Mouse (Mus musculus) embryonic facial prominence, embryonic 15.5 days (tissue): ENCODE measurements around the gene Gm20388. TPM values are rescaled to one million over a fixed set of nuclear protein-coding genes. Genes with fewer than 3 reads are reported as not detected.
A peak's percentile ranks its signal among the peaks of the same experiment; 100 is the strongest.

Experiments
- ATAC-seq: fragments of 200-750 bp; cut with Nextera tagmentation; 2 replicates; pipeline ENCODE4 v1.8.0; 2017; ENCODE audit warnings: low read depth, moderate TSS enrichment; ENCODE audit not compliant: insufficient number of reproducible peaks, low FRiP score, low TSS enrichment
- H3K27ac ChIP-seq: fragments of 300-500 bp; sonication (generic); replicated peaks from 2 replicates; pipeline ENCODE4 v1.5.1; 2015; ENCODE audit warnings: mild to moderate bottlenecking, inconsistent platforms
- H3K27me3 ChIP-seq: fragments of 300-500 bp; sonication (generic); 2 replicates; pipeline ENCODE4 v1.6.1; 2015; ENCODE audit warnings: inconsistent platforms
- H3K36me3 ChIP-seq: fragments of 300-500 bp; sonication (generic); 2 replicates; pipeline ENCODE4 v1.6.1; 2015; ENCODE audit warnings: mild to moderate bottlenecking, inconsistent platforms
- H3K4me1 ChIP-seq: fragments of 300-500 bp; sonication (generic); 2 replicates; pipeline ENCODE4 v1.6.1; 2015; ENCODE audit warnings: inconsistent platforms
- H3K4me2 ChIP-seq: fragments of 300-500 bp; sonication (generic); replicated peaks from 2 replicates; pipeline ENCODE4 v1.6.1; 2015; ENCODE audit warnings: mild to moderate bottlenecking, inconsistent platforms
- H3K4me3 ChIP-seq: fragments of 300-500 bp; sonication (generic); replicated peaks from 2 replicates; pipeline ENCODE4 v1.5.1; 2015; ENCODE audit warnings: mild to moderate bottlenecking, inconsistent platforms
- H3K9ac ChIP-seq: fragments of 300-500 bp; sonication (generic); 2 replicates; pipeline ENCODE4 v1.6.1; 2015; ENCODE audit warnings: inconsistent platforms
- H3K9me3 ChIP-seq: fragments of 300-500 bp; sonication (generic); replicated peaks from 2 replicates; pipeline ENCODE4 v1.6.1; 2016; ENCODE audit warnings: inconsistent platforms
- WGBS: fragments of 180-500 bp; shearing (Covaris S2); methylation state at CpG from one replicate; pipeline ENCODE4 v1.1.7; 2015; 5-methylcytosine and 5-hydroxymethylcytosine counted together
- polyA plus RNA-seq: library from polyadenylated mRNA; unstranded; fragments of >200 nt; fragmentation: Nextera tagmentation; extraction: Ambion mirVana; gene quantifications from 2 replicates; pipeline ENCODE4 v1.2.1, GENCODE M21; 2015

The Gm20388 gene
- polyA plus RNA-seq, 1 experiment from 2014 or later = 8.0 TPM

GRCm38 (mm10) chr8:120631441-120632375 lies 721.1 kb downstream of the Gm20388 start:
- Histone ChIP-seq H3K4me1 (peaks cover 36% of the 10 kb centered on the region), H3K27ac (peak overlapping the region; percentile 51; the same call in 1 of the 2 replicates), H3K36me3 (no peaks in the 10 kb centered on the region), H3K9me3 (no peaks in the 10 kb centered on the region), H3K9ac (no peak overlapping the region), H3K4me3 (no peak overlapping the region), H3K27me3 (no peaks in the 10 kb centered on the region), H3K4me2 (no peak overlapping the region)
- WGBS = 62% methylated on average over 21 of the region's 21 CpGs
- 0 out of 2 replicates have a peak, but pooled peaks have one; percentile 21 for ATAC-seq

DNA sequence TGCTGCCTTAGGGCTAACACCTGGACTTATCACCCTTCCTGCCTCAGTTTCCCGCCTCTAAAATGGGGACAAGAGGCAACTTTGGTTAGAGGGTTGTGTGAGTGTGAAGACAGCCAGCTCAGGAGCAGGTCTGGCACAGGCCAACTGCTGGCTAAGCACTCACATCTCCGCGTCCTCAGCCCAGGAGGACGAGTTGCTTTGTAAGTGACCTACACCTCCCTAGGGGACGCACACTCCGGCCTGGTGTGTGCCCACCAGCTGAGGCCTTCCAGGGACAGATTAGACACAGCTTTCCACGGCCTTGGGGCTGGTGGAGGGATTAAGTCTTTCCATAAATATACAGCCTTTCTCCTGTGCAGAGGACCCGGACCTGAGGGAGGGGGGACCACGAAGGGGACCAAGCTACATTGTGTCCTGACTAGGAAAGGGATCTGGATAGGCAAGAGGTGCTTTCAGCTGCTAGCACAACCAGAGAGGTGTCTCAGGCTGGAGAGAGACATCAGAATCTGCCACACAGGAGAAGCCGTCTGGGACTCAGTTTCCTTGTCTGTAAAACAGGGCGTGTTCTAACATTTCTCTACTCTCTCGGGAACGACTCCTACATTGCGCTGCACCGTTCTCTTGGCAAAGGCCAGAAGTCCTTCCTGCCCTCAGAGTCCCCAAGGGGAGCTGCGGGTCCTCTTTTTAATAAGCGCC lies 722.5 kb downstream of the Gm20388 start:
- 28% methylated on average over 17 of the region's 17 CpGs for WGBS

DNA sequence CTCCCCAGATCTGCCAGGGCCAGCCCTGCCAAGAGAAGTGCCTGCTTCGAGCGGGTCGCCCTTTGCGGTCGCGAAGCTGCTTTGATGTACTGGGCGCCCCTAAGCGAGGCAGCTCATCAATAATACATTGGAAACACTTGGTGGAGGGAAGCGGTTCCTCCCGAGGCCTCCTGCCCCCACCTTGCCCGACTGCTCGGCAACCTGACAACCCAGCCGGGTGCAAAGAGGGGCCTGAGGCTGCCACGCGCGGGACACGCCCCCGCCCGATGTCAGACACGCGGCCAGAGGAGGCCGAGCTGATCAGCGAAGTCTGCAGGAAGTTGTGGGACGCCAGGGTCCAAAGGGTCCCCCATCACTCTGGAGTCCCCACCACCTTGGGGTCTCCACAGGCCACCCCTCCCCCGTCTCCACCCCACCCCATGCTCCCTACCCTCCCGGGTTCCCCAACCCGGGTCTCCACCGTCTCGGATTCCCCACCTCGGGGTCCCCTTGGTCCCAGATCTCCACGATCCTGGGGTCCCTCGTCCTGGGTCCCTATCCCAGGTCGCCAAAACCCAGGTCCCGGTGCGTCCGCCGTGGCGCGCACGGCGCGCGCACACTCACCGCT lies 723.1 kb downstream of the Gm20388 start:
- 1% methylated on average over 44 of the region's 44 CpGs for WGBS
- Histone ChIP-seq H3K9me3 (no peaks in the 10 kb centered on the region), H3K36me3 (no peaks in the 10 kb centered on the region), H3K27me3 (no peaks in the 10 kb centered on the region), H3K4me1 (peaks cover 36% of the 10 kb centered on the region), H3K4me2 (peak overlapping the region; percentile 99), H3K4me3 (peak overlapping the region; percentile 66), H3K27ac (no peak overlapping the region), H3K9ac (peak overlapping the region; percentile 24)
- ATAC-seq = peak; percentile 20; the same call in 1 of the 2 replicates

More for the DNA sequence above, 722.5 kb downstream of the Gm20388 start:
- Histone ChIP-seq H3K4me2 (peak overlapping the region; percentile 99), H3K36me3 (no peaks in the 10 kb centered on the region), H3K9ac (0 out of 2 replicates have a peak overlapping the region, but pooled peaks have one; percentile 24), H3K4me3 (peak overlapping the region; percentile 66), H3K27me3 (no peaks in the 10 kb centered on the region), H3K27ac (no peak overlapping the region), H3K4me1 (peaks cover 36% of the 10 kb centered on the region), H3K9me3 (no peaks in the 10 kb centered on the region)
- no peak for ATAC-seq

DNA sequence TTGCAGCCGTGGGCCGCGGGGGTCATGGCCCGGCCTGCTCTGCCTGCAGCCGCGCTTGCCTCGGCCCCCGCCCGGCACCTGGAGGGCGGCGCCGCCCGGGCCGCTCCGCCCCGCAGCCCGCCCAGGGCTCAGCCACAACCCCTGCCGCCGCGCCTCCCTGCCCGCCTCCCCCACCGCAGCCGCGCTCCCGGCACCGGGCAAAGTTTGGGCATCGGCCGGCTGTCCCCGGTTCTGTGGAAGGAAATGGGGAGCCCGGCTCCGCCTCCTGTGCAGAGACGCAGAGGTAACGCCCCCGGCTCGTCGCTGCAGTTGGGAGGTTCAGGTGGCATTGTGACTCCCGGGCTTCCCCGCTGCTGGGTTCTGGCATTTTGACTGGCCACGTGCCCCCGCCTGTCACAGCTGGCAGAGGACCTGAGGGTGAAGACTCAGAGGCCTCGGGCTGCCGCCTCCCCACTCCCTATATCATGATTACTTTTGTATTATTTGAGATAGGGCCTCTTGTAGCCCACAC lies 723.7 kb downstream of the Gm20388 start:
- Histone ChIP-seq H3K9me3 (no peaks in the 10 kb centered on the region), H3K4me3 (peak overlapping the region; percentile 66), H3K27me3 (no peaks in the 10 kb centered on the region), H3K9ac (peak overlapping the region; percentile 24), H3K4me2 (peak overlapping the region; percentile 99), H3K27ac (no peak overlapping the region), H3K4me1 (peaks cover 36% of the 10 kb centered on the region), H3K36me3 (no peaks in the 10 kb centered on the region)
- peak; percentile 63 for ATAC-seq
- WGBS = under 1% methylated on average over 40 of the region's 42 CpGs

DNA sequence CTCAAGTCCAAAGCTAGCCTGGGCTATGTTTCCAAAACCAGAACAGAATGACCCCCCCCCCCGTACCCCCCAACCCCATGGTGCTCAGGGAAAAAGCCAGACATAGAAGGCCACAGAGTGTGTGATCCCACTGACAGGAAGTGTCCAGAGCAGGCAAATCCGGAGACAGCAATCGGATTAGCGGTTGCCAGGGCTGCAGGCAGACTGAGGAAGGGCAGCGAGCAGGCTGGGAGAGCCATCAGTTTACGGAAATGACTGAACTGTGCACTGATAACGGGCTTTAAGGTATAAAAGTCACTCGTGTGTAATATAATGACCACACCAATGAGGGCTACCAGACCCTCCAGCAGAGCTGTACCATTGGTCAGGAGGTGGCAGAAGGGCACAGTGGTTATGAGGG lies 730.6 kb downstream of the Gm20388 start:
- no peak overlapping the region for H3K27ac ChIP-seq
- H3K4me3 ChIP-seq = no peak overlapping the region
- 35% methylated on average over 8 of the region's 8 CpGs for WGBS
- H3K27me3 ChIP-seq = no peaks in the 10 kb centered on the region
- no peak overlapping the region for H3K4me2 ChIP-seq
- no peaks in the 10 kb centered on the region for H3K9me3 ChIP-seq
- H3K4me1 ChIP-seq = peaks cover 13% of the 10 kb centered on the region
- H3K36me3 ChIP-seq = no peaks in the 10 kb centered on the region
- ATAC-seq = no peak
- no peak overlapping the region for H3K9ac ChIP-seq

- WGBS = 78% methylated on average over 10 of the region's 10 CpGs
- no peaks in the 10 kb centered on the region for H3K9me3 ChIP-seq
- no peaks in the 10 kb centered on the region for H3K27me3 ChIP-seq
- no peak overlapping the region for H3K27ac ChIP-seq
- no peak overlapping the region for H3K4me2 ChIP-seq
- H3K4me3 ChIP-seq = no peak overlapping the region
- peaks cover 13% of the 10 kb centered on the region for H3K4me1 ChIP-seq
- no peak for ATAC-seq
- H3K36me3 ChIP-seq = no peaks in the 10 kb centered on the region
- no peak overlapping the region for H3K9ac ChIP-seq
These were observed 731.5 kb downstream of the Gm20388 start for GRCm38 (mm10) chr8:120642031-120642662.

GRCm38 (mm10) chr8:120644663-120645062 lies 734.0 kb downstream of the Gm20388 start:
- H3K27ac ChIP-seq = peak overlapping the region; percentile 48
- no peak overlapping the region for H3K4me2 ChIP-seq
- H3K4me3 ChIP-seq = no peak overlapping the region
- no peaks in the 10 kb centered on the region for H3K27me3 ChIP-seq
- H3K9me3 ChIP-seq = no peaks in the 10 kb centered on the region
- no peaks in the 10 kb centered on the region; the same call in 1 of the 2 replicates for H3K36me3 ChIP-seq
- no peak; the same call in 1 of the 2 replicates for ATAC-seq
- H3K9ac ChIP-seq = no peak overlapping the region
- H3K4me1 ChIP-seq = peaks cover 13% of the 10 kb centered on the region
- WGBS = 59% methylated on average over 7 of the region's 7 CpGs

DNA sequence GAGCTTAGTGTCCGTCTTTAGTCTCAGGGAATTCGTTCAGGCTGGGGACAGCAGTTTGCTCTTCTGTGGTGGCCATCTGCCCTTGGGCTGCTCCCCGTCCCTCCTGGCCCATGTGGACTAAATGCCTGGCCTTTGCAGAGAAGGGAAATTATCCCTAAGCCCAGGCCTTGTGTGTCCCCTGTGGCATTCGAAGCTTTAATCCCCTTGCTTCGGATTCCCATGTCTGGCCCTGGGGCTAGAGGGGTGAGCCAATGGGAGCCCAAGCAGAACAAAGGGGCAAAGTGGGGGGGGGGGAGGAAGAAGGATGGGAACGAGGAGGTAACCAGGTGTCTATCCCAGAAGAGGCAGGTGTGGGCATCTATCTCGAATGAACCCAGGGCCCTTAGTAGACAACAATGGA lies 736.9 kb downstream of the Gm20388 start, which contains the start of gene 1190005I06Rik:
TSS of gene 1190005I06Rik (minus strand) at position 101 of the 400 bp plus-strand sequence.
- Histone ChIP-seq H3K36me3 (no peaks in the 10 kb centered on the region; the same call in 1 of the 2 replicates), H3K4me2 (no peak within 1 kb of the TSS), H3K4me1 (peaks cover 13% of the 10 kb centered on the region), H3K9me3 (no peaks in the 10 kb centered on the region), H3K27ac (no peak within 1 kb of the TSS), H3K4me3 (no peak within 1 kb of the TSS), H3K27me3 (no peaks in the 10 kb centered on the region), H3K9ac (no peak within 1 kb of the TSS)
- 28% methylated on average over 7 of the region's 7 CpGs for whole genome bisulfite sequencing
- no peak for ATAC-seq

DNA sequence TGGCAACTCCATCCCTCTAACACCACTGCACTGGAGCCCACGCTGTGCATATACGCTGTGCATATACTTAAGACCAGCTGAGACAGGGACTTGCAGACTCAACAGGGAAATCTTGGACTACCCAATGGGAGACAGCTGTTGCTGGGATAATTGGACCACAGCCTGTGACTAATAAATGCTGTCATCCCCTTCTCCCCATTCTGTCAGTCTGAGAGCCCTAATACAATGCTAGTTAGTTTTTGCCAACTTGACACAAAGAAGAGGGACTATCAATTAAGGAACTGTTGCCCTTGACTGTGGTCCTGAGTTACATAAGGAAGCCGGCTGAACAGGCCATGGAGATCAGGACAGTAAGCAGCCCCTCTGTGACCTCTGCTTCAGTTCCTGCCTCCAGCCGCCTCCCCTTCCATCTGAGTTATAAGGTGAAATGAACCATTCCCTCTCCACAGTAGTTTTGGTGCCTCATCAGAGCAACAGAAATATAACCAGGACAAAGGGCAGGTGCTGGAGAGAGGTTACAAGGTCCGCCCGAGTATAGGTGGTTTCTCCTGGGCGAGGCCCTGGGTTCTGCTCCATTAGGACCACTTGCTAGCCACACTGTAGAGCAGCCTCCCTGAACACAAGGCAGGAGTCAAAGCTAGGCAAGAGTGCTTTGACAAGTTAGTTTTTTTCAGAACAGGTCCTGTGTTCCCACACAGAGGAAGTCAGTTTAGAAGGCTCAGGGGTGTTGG lies 745.8 kb downstream of the Gm20388 start:
- no peak for ATAC-seq
- peaks cover 65% of the 10 kb centered on the region for H3K36me3 ChIP-seq
- 89% methylated on average over 7 of the region's 7 CpGs for WGBS

DNA sequence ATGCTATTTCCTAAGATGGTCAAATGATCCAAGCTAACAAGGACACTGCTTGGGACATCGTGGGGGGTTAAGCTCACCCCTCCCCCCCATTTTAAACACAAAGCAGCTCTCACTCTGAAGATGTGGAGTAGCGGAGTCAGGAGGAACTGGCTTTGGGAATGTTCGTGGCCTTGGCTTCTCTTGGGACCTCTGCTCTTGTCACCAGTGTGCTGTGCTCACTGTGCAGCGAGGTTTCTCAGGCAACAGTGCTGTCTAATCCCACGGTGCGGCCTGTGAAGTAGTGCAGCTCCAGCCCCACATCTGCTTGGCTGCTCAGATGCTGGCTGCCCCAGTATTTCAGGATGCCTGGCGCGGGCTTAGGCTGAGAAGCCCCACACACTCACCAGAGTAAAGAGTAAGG lies 746.8 kb downstream of the Gm20388 start:
- Histone ChIP-seq H3K27ac (no peak overlapping the region), H3K4me3 (no peak overlapping the region), H3K36me3 (peaks cover 65% of the 10 kb centered on the region), H3K9me3 (no peaks in the 10 kb centered on the region), H3K4me2 (no peak overlapping the region), H3K4me1 (no peaks in the 10 kb centered on the region), H3K27me3 (no peaks in the 10 kb centered on the region), H3K9ac (no peak overlapping the region)
- WGBS = 82% methylated on average over 8 of the region's 8 CpGs
- ATAC-seq = no peak

More for the DNA sequence above, 745.8 kb downstream of the Gm20388 start:
- Histone ChIP-seq H3K27me3 (no peaks in the 10 kb centered on the region), H3K4me3 (no peak overlapping the region), H3K4me1 (no peaks in the 10 kb centered on the region), H3K9me3 (no peaks in the 10 kb centered on the region), H3K9ac (no peak overlapping the region), H3K27ac (no peak overlapping the region), H3K4me2 (no peak overlapping the region)
